Comparison of ENCODE assay signal across 8 mouse cellular contexts in genomic region chr4:120129233-120129885, GRCm38 (mm10). TPM values are rescaled to one million over a fixed set of nuclear protein-coding genes. Genes with fewer than 3 reads are reported as not detected.
DNase-seq lines count a peak whose midpoint lies in the region; ATAC-seq and TF ChIP-seq lines count a peak whose summit lies in the region.

No protein-coding gene starts in this region.

- no peaks in the 10 kb centered on the region for H3K36me3 ChIP-seq in liver, adult 2 months (ENCODE audit: control insufficient read depth, insufficient read depth, low read length)
- no peaks in the 10 kb centered on the region for H3K36me3 ChIP-seq in liver, embryonic 11.5 days (ENCODE audit: control insufficient read depth, insufficient read depth, low read length)
- H3K36me3 ChIP-seq in forebrain, embryonic 10.5 days (replicated peaks), result no peaks in the 10 kb centered on the region
- H3K36me3 ChIP-seq in intestine, embryonic 14.5 days (ENCODE audit: control insufficient read depth, insufficient read depth, low read length), result no peaks in the 10 kb centered on the region
- H3K36me3 ChIP-seq in limb, embryonic 13.5 days, result no peaks in the 10 kb centered on the region

- no peak overlapping the region for H3K9ac ChIP-seq in liver, adult 2 months (ENCODE audit: low read depth, low read length)
- H3K9ac ChIP-seq in liver, embryonic 11.5 days (ENCODE audit: low read depth, low read length), result no peak overlapping the region
- H3K9ac ChIP-seq in intestine, embryonic 14.5 days (ENCODE audit: low read length), result no peak overlapping the region
- no peak overlapping the region for H3K9ac ChIP-seq in limb, embryonic 13.5 days

- no peak; the same call in 1 of the 2 replicates for ATAC-seq in liver, embryonic 11.5 days (replicated peaks; ENCODE audit: low FRiP score)
- ATAC-seq in intestine, embryonic 14.5 days (replicated peaks; ENCODE audit: low FRiP score, low TSS enrichment, low read depth), result no peak; the same call in 1 of the 2 replicates
- ATAC-seq in limb, embryonic 13.5 days (ENCODE audit: low FRiP score, low read depth), result peak; percentile 52; the same call in 1 of the 2 replicates

- TF ChIP-seq POLR2A in liver, adult 2 months (IDR thresholded peaks at IDR 0.05; ENCODE audit: extremely low read depth, insufficient read depth, low read length), result no peak

- H3K4me1 ChIP-seq in liver, adult 2 months (ENCODE audit: control insufficient read depth, insufficient read depth, low read length), result 0 out of 2 replicates have a peak, but pooled peaks cover 4% of the 10 kb centered on the region
- no peaks in the 10 kb centered on the region for H3K4me1 ChIP-seq in liver, embryonic 11.5 days (replicated peaks; ENCODE audit: control insufficient read depth, insufficient read depth, low read length)
- peaks cover 9% of the 10 kb centered on the region; the same call in 1 of the 2 replicates for H3K4me1 ChIP-seq in forebrain, embryonic 10.5 days
- no peaks in the 10 kb centered on the region for H3K4me1 ChIP-seq in intestine, embryonic 14.5 days (replicated peaks; ENCODE audit: control insufficient read depth, insufficient read depth, low read length)
- peaks cover 17% of the 10 kb centered on the region for H3K4me1 ChIP-seq in limb, embryonic 13.5 days

- no peak overlapping the region for H3K27ac ChIP-seq in liver, adult 2 months (replicated peaks; ENCODE audit: insufficient read depth, low read depth, low read length)
- no peak overlapping the region for H3K27ac ChIP-seq in liver, embryonic 11.5 days (ENCODE audit: low read depth, low read length)
- H3K27ac ChIP-seq in forebrain, embryonic 10.5 days, result no peak overlapping the region
- no peak overlapping the region for H3K27ac ChIP-seq in intestine, embryonic 14.5 days (ENCODE audit: low read depth)
- no peak overlapping the region for H3K27ac ChIP-seq in limb, embryonic 13.5 days

- 45% methylated on average over 4 of the region's 4 CpGs for WGBS in liver, adult 2 months
- WGBS in liver, embryonic 11.5 days, result 44% methylated on average over 4 of the region's 4 CpGs
- 56% methylated on average over 4 of the region's 4 CpGs for WGBS in forebrain, embryonic 10.5 days
- 43% methylated on average over 4 of the region's 4 CpGs for WGBS in intestine, embryonic 14.5 days
- 39% methylated on average over 4 of the region's 4 CpGs for WGBS in limb, embryonic 13.5 days

- H3K79me2 ChIP-seq in liver, adult 2 months (ENCODE audit: control insufficient read depth, insufficient read depth, low read length), result no peaks in the 10 kb centered on the region

- no peaks in the 10 kb centered on the region for H3K27me3 ChIP-seq in liver, adult 2 months (ENCODE audit: control insufficient read depth, insufficient read depth, low read length)
- no peaks in the 10 kb centered on the region for H3K27me3 ChIP-seq in liver, embryonic 11.5 days (replicated peaks; ENCODE audit: control insufficient read depth, insufficient read depth, low read length)
- H3K27me3 ChIP-seq in forebrain, embryonic 10.5 days (ENCODE audit: poor library complexity, severe bottlenecking), result no peaks in the 10 kb centered on the region
- H3K27me3 ChIP-seq in intestine, embryonic 14.5 days (replicated peaks; ENCODE audit: control insufficient read depth, insufficient read depth, low read length), result no peaks in the 10 kb centered on the region
- no peaks in the 10 kb centered on the region for H3K27me3 ChIP-seq in limb, embryonic 13.5 days

- peak; percentile 94 for TF ChIP-seq CTCF in liver, adult 2 months (IDR thresholded peaks at IDR 0.05; ENCODE audit: low read depth, low read length)

- H3K4me3 ChIP-seq in liver, adult 2 months (ENCODE audit: insufficient read depth, low read depth, low read length), result no peak overlapping the region
- H3K4me3 ChIP-seq in liver, embryonic 11.5 days (ENCODE audit: low read depth, low read length), result no peak overlapping the region
- H3K4me3 ChIP-seq in forebrain, embryonic 10.5 days, result no peak overlapping the region
- H3K4me3 ChIP-seq in intestine, embryonic 14.5 days (ENCODE audit: low read depth, low read length), result no peak overlapping the region
- H3K4me3 ChIP-seq in limb, embryonic 13.5 days, result no peak overlapping the region

- peak; percentile 42 for DNase-seq in liver, adult 2 months (ENCODE audit: extremely low read depth, low read depth, low spot score)
- no peak for DNase-seq in liver, embryonic 11.5 days (ENCODE audit: low spot score)
- DNase-seq in brain, embryonic 18.5 days (ENCODE audit: low read depth, low spot score), result peak; percentile 39
- DNase-seq in forebrain, embryonic 10.5 days (ENCODE audit: extremely low spot score, low spot score), result peak; percentile 56
- DNase-seq in intestine, embryonic 14.5 days (ENCODE audit: low spot score), result peak; percentile 76
- DNase-seq in neural tube, embryonic 10.5 days (ENCODE audit: extremely low spot score, low spot score), result peak; percentile 60
- DNase-seq in thymus, postnatal 0 days (ENCODE audit: low spot score), result peak; percentile 57

- H3K9me3 ChIP-seq in liver, embryonic 11.5 days (ENCODE audit: control insufficient read depth, low read length), result no peaks in the 10 kb centered on the region
- H3K9me3 ChIP-seq in forebrain, embryonic 10.5 days, result no peaks in the 10 kb centered on the region
- no peaks in the 10 kb centered on the region for H3K9me3 ChIP-seq in intestine, embryonic 14.5 days (ENCODE audit: control insufficient read depth, low read length)
- H3K9me3 ChIP-seq in limb, embryonic 13.5 days, result no peaks in the 10 kb centered on the region

- H3K4me2 ChIP-seq in liver, embryonic 11.5 days, result no peak overlapping the region
- H3K4me2 ChIP-seq in intestine, embryonic 14.5 days (ENCODE audit: low read length), result no peak overlapping the region
- no peak overlapping the region for H3K4me2 ChIP-seq in limb, embryonic 13.5 days (replicated peaks)

RNA-seq across cellular contexts. Expression of gene Edn2, which starts 31.6 kb away (rescaled TPM):
- total RNA-seq in liver, adult 2 months (2014; rRNA removed), result not detected in 2 replicates
- not detected in 2 replicates for polyA plus RNA-seq in liver, adult 2 months (2012; rRNA removed)
- polyA plus RNA-seq in liver, embryonic 11.5 days (2014; fragmentation: Nextera tagmentation; extraction: Ambion mirVana), result 0.25 and 0.59 TPM in 2 replicates
- polyA plus RNA-seq in forebrain, embryonic 10.5 days (2016; fragmentation: Nextera tagmentation; extraction: Ambion mirVana), result not detected in 2 replicates
- 4.4 and 4.7 TPM in 2 replicates for polyA plus RNA-seq in intestine, embryonic 14.5 days (2014; fragmentation: Nextera tagmentation; extraction: Ambion mirVana)
- 1.1 and 1.2 TPM in 2 replicates for polyA plus RNA-seq in limb, embryonic 13.5 days (2015; fragmentation: Nextera tagmentation; extraction: Ambion mirVana)
- 0.69 and 0.73 TPM in 2 replicates for polyA plus RNA-seq in thymus, postnatal 0 days (2015; fragmentation: Nextera tagmentation; extraction: Ambion mirVana)
